Comparison of ENCODE assay signal across 17 mouse cellular contexts in the genomic region with DNA sequence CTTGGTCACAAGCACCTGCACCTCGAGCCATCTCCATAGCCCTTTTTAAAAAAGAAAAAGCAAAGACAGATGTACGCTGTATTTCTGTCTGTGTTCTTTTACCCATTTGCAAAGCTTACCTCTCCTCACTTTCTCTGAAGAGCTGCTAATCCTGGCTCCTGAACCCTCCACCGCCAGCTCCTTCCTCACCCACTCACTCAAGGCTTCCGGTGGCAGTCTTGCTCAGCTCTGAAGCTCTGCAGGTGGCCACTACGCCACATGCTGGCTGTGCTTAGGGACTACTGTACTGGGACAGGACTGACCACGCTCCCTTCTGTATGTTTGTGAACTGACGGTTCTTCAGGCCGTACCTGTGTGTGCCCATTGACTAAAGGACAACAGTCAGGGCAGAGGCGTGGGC.
"Had no signal": no experiment of that assay in that cellular context is flagged by ENCODE, and none has a peak within 500 bp of the region (broad histone marks: within the 10 kb centered on the region; RNA-seq: fewer than 3 reads in every experiment).

No protein-coding gene starts in this region.

- H3K4me2 ChIP-seq: lung, embryonic 14.5 days; midbrain, embryonic 12.5 days; neural tube, embryonic 13.5 days; neural tube, embryonic 15.5 days had no signal

- H3K9me3 ChIP-seq: midbrain, embryonic 10.5 days; midbrain, embryonic 12.5 days; neural tube, embryonic 13.5 days; neural tube, embryonic 15.5 days had no signal

- H3K9ac ChIP-seq: liver, embryonic 14.5 days; lung, embryonic 14.5 days; midbrain, embryonic 12.5 days; neural tube, embryonic 13.5 days; neural tube, embryonic 15.5 days had no signal

- H3K4me3 ChIP-seq: midbrain, embryonic 10.5 days; midbrain, embryonic 12.5 days; myocyte; neural tube, embryonic 13.5 days; neural tube, embryonic 15.5 days had no signal

- H3K27ac ChIP-seq: liver, embryonic 14.5 days; midbrain, embryonic 10.5 days; midbrain, embryonic 12.5 days; neural tube, embryonic 13.5 days; neural tube, embryonic 15.5 days had no signal

- DNase-seq: lung, adult 18-20 months; lung, embryonic 14.5 days; lung, postnatal 10 days; lung, postnatal 4 days; midbrain, embryonic 14.5 days; retina, postnatal 1 day; right cerebral cortex, postnatal 14 days; spleen, adult 18-20 months; thymus, adult 2 months; thymus, postnatal 25 days had no signal

- ATAC-seq: midbrain, embryonic 16.5 days had no signal

- H3K4me1 ChIP-seq: midbrain, embryonic 12.5 days; neural tube, embryonic 13.5 days; neural tube, embryonic 15.5 days had no signal

- H3K27me3 ChIP-seq: midbrain, embryonic 12.5 days; neural tube, embryonic 13.5 days; neural tube, embryonic 15.5 days had no signal
